Mouse (Mus musculus) midbrain, embryonic 11.5 days (tissue): ENCODE data around the gene B3gnt2. TPM values are rescaled to one million over a fixed set of nuclear protein-coding genes. Genes with fewer than 3 reads are reported as not detected.

ENCODE experiments used
- ATAC-seq: fragments of 200-750 bp; cut with Nextera tagmentation; 2 replicates; pipeline ENCODE4 v1.8.0; 2017; ENCODE audit warnings: moderate TSS enrichment, moderate library complexity; ENCODE audit not compliant: low FRiP score
- DNase-seq: peaks from one replicate; pipeline ENCODE4 v3.0.0; 2015; ENCODE audit warnings: low spot score; ENCODE audit errors: missing footprints
- H3K27ac ChIP-seq: fragments of 300-500 bp; sonication (generic); 2 replicates; pipeline ENCODE4 v1.5.1; 2014; ENCODE audit warnings: low read depth, low read length
- H3K27me3 ChIP-seq: fragments of 300-500 bp; sonication (generic); 2 replicates; pipeline ENCODE4 v1.6.1; 2014; ENCODE audit warnings: mild to moderate bottlenecking, low read length, moderate library complexity, mixed read lengths; ENCODE audit not compliant: control insufficient read depth, insufficient read depth
- H3K36me3 ChIP-seq: fragments of 300-500 bp; sonication (generic); 2 replicates; pipeline ENCODE4 v1.6.1; 2014; ENCODE audit warnings: mild to moderate bottlenecking, low read length, moderate library complexity, mixed read lengths; ENCODE audit not compliant: control insufficient read depth, insufficient read depth
- H3K4me1 ChIP-seq: fragments of 300-500 bp; sonication (generic); 2 replicates; pipeline ENCODE4 v1.6.1; 2014; ENCODE audit warnings: low read length; ENCODE audit not compliant: control insufficient read depth, insufficient read depth
- H3K4me2 ChIP-seq: fragments of 300-500 bp; sonication (generic); 2 replicates; pipeline ENCODE4 v1.6.1; 2014; ENCODE audit warnings: mild to moderate bottlenecking, moderate library complexity
- H3K4me3 ChIP-seq: fragments of 300-500 bp; sonication (generic); 2 replicates; pipeline ENCODE4 v1.5.1; 2014; ENCODE audit warnings: low read depth, low read length
- H3K9ac ChIP-seq: fragments of 300-500 bp; sonication (generic); 2 replicates; pipeline ENCODE4 v1.6.1; 2014; ENCODE audit warnings: low read length
- H3K9me3 ChIP-seq: fragments of 300-500 bp; sonication (generic); 2 replicates; pipeline ENCODE4 v1.6.1; 2016; ENCODE audit warnings: low read length; ENCODE audit not compliant: control insufficient read depth
- whole genome bisulfite sequencing: fragments of 180-500 bp; shearing (Covaris S2); extraction: QIAGEN DNeasy Blood & Tissue Kit; methylation state at CpG from one replicate; pipeline ENCODE4 v1.1.7; 2014; 5-methylcytosine and 5-hydroxymethylcytosine counted together
- polyA plus RNA-seq: library from polyadenylated mRNA; unstranded; fragments of >200 nt; fragmentation: Nextera tagmentation; extraction: Ambion mirVana; gene quantifications from 2 replicates; pipeline ENCODE4 v1.2.1, GENCODE M21; 2014

B3gnt2 gene
- polyA plus RNA-seq, 1 experiment from 2014 or later = 1.8 TPM

GRCm38 (mm10) chr11:22828988-22829632 is 31.7 kb downstream of the B3gnt2 start:
- 97% methylated on average over 15 of the region's 15 CpGs for WGBS
- Histone ChIP-seq H3K9me3 (no peaks in the 10 kb centered on the region), H3K27ac (no peak overlapping the region), H3K27me3 (no peaks in the 10 kb centered on the region), H3K4me1 (no peaks in the 10 kb centered on the region; the same call in 1 of the 2 replicates), H3K36me3 (no peaks in the 10 kb centered on the region), H3K4me3 (no peak overlapping the region), H3K9ac (no peak overlapping the region), H3K4me2 (no peak overlapping the region)
- peak; percentile 64 for DNase-seq
- no peak for ATAC-seq

- Histone ChIP-seq H3K4me1 (no peaks in the 10 kb centered on the region; the same call in 1 of the 2 replicates), H3K4me2 (no peak overlapping the region), H3K9me3 (no peaks in the 10 kb centered on the region), H3K27me3 (no peaks in the 10 kb centered on the region), H3K27ac (no peak overlapping the region), H3K4me3 (no peak overlapping the region), H3K9ac (no peak overlapping the region), H3K36me3 (no peaks in the 10 kb centered on the region)
- WGBS = 91% methylated on average over 4 of the region's 4 CpGs
- no peak for ATAC-seq
- DNase-seq = peak; percentile 61
Observed at GRCm38 (mm10) chr11:22827514-22828080, 33.2 kb downstream of the B3gnt2 start.

- H3K27me3 ChIP-seq = no peaks in the 10 kb centered on the region
- H3K4me2 ChIP-seq = no peak overlapping the region
- H3K27ac ChIP-seq = no peak overlapping the region
- no peaks in the 10 kb centered on the region for H3K9me3 ChIP-seq
- no peak overlapping the region for H3K4me3 ChIP-seq
- DNase-seq (peak; percentile 19), ATAC-seq (no peak)
- 92% methylated on average over 6 of the region's 6 CpGs for WGBS
- no peaks in the 10 kb centered on the region; the same call in 1 of the 2 replicates for H3K4me1 ChIP-seq
- no peak overlapping the region for H3K9ac ChIP-seq
- H3K36me3 ChIP-seq = no peaks in the 10 kb centered on the region
Observed at GRCm38 (mm10) chr11:22826665-22827064, 34.1 kb downstream of the B3gnt2 start.

DNA sequence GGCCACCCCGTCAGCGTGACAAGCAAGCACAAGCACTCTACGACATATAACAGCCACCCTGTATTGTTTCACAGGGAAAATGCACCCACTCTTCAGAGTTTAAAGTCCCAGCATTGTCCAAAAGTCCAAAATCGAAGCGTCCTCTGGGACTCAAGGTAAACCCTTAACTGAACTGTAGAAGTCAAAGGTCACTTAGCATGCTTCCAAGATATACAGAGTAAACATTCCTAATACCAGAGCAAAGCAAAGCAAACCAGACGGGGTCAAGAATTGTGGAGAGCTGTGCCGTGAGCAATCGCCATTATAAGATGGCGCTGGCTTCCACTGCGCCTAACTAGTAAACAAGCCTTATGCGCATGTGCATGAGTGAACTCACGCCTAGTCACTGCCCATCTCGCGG is 34.7 kb downstream of the B3gnt2 start:
- ATAC-seq (no peak), DNase-seq (peak; percentile 51)
- no peaks in the 10 kb centered on the region; the same call in 1 of the 2 replicates for H3K4me1 ChIP-seq
- no peaks in the 10 kb centered on the region for H3K27me3 ChIP-seq
- no peaks in the 10 kb centered on the region for H3K9me3 ChIP-seq
- WGBS = 95% methylated on average over 14 of the region's 14 CpGs
- H3K36me3 ChIP-seq = no peaks in the 10 kb centered on the region
- no peak overlapping the region for H3K4me2 ChIP-seq
- no peak overlapping the region for H3K27ac ChIP-seq
- H3K4me3 ChIP-seq = no peak overlapping the region
- no peak overlapping the region for H3K9ac ChIP-seq

- H3K4me1 ChIP-seq = no peaks in the 10 kb centered on the region; the same call in 1 of the 2 replicates
- H3K9ac ChIP-seq = no peak overlapping the region
- no peaks in the 10 kb centered on the region for H3K9me3 ChIP-seq
- no peak overlapping the region for H3K4me3 ChIP-seq
- H3K27ac ChIP-seq = no peak overlapping the region
- H3K4me2 ChIP-seq = no peak overlapping the region
- 100% methylated on average over 1 of the region's 1 CpGs for WGBS
- ATAC-seq (no peak), DNase-seq (peak; percentile 60)
- H3K36me3 ChIP-seq = no peaks in the 10 kb centered on the region
- H3K27me3 ChIP-seq = no peaks in the 10 kb centered on the region
Observed at GRCm38 (mm10) chr11:22825548-22825947, 35.2 kb downstream of the B3gnt2 start.

DNA sequence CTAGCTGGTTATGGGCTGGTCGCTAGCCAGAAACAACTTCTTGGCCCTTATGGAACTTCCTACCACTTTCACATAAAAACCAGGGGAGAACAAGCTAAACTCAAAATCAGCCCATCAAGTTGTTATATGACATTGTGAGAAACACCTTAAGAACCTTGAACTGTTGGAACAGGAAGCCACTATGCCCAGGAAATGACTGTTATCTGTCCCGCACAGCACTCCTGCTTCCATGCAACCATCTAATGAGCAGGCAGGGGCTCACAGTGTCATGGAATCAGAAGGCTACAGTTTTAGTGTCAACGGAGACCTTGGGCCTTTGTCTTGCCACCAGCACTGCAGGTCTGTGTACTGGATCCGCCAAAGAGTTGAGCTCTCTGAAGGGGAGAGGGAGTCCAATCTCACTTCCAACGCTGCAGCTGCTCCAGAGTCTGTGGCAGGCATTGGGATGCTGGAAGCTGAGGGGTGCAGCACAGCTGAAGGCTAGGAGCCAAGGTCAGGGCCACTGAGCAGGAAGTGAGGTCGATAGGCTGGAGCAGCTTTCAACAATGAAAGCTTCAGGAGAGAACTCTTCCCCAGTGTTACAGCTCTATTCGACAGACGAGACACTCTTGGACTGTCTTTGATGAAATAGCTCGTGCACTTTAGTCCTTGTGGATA is 36.6 kb downstream of the B3gnt2 start:
- H3K9ac ChIP-seq = no peak overlapping the region
- H3K36me3 ChIP-seq = no peaks in the 10 kb centered on the region
- no peak overlapping the region for H3K4me3 ChIP-seq
- ATAC-seq = no peak
- no peak overlapping the region for H3K4me2 ChIP-seq
- H3K27me3 ChIP-seq = no peaks in the 10 kb centered on the region
- H3K9me3 ChIP-seq = no peaks in the 10 kb centered on the region
- H3K4me1 ChIP-seq = no peaks in the 10 kb centered on the region
- WGBS = 86% methylated on average over 9 of the region's 9 CpGs
- DNase-seq = peak; percentile 49
- no peak overlapping the region for H3K27ac ChIP-seq

- H3K4me2 ChIP-seq = no peak overlapping the region
- no peaks in the 10 kb centered on the region for H3K4me1 ChIP-seq
- H3K9me3 ChIP-seq = no peaks in the 10 kb centered on the region
- 83% methylated on average over 3 of the region's 3 CpGs for WGBS
- no peak overlapping the region for H3K9ac ChIP-seq
- DNase-seq (no peak), ATAC-seq (no peak)
- H3K27ac ChIP-seq = no peak overlapping the region
- no peak overlapping the region for H3K4me3 ChIP-seq
- no peaks in the 10 kb centered on the region for H3K27me3 ChIP-seq
- H3K36me3 ChIP-seq = no peaks in the 10 kb centered on the region
Observed at GRCm38 (mm10) chr11:22821243-22821642, 39.5 kb downstream of the B3gnt2 start.

- H3K9ac ChIP-seq = no peak overlapping the region
- 80% methylated on average over 5 of the region's 5 CpGs for WGBS
- H3K9me3 ChIP-seq = no peaks in the 10 kb centered on the region
- no peak overlapping the region for H3K4me3 ChIP-seq
- H3K36me3 ChIP-seq = no peaks in the 10 kb centered on the region
- no peaks in the 10 kb centered on the region for H3K4me1 ChIP-seq
- H3K27me3 ChIP-seq = no peaks in the 10 kb centered on the region
- H3K27ac ChIP-seq = no peak overlapping the region
- ATAC-seq (no peak), DNase-seq (no peak)
- H3K4me2 ChIP-seq = no peak overlapping the region
Observed at GRCm38 (mm10) chr11:22818371-22818770, 42.4 kb downstream of the B3gnt2 start.

DNA sequence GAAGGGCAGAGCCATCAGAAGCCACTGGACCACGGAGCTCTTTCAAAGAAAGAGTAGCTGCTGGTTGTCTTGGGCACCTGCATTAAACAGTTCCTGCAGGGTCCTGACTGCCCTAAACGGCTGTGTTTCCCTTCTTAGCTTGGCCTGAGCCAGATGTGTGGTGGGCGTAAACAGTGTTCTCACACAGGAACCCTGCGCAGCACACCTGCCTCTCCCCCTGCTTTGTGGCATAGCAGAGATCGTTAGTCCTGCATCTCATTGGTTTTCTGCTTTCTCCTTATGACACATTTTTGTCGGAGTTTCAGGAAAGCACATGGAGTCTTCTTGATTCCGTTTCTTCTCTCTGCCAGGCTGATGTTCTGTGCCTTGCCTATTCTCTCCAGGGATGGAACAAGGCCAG is 44.9 kb downstream of the B3gnt2 start:
- WGBS = 79% methylated on average over 7 of the region's 7 CpGs
- no peaks in the 10 kb centered on the region for H3K36me3 ChIP-seq
- H3K27ac ChIP-seq = no peak overlapping the region

More for the DNA sequence above, 44.9 kb downstream of the B3gnt2 start:
- DNase-seq (peak; percentile 80), ATAC-seq (no peak)
- Histone ChIP-seq H3K4me2 (no peak overlapping the region), H3K4me1 (no peaks in the 10 kb centered on the region), H3K27me3 (no peaks in the 10 kb centered on the region), H3K9ac (no peak overlapping the region), H3K9me3 (no peaks in the 10 kb centered on the region), H3K4me3 (no peak overlapping the region)
